Mouse (Mus musculus) telencephalon, adult 2 months (tissue): Measurements from ENCODE around the gene Allc.
A peak's percentile ranks its signal among the peaks of the same experiment; 100 is the strongest.

Experiments
- DNase-seq: peaks from one replicate; pipeline ENCODE4 v3.0.0-alpha.2; 2011; ENCODE audit warnings: low read depth, low spot score

Allc gene

DNA sequence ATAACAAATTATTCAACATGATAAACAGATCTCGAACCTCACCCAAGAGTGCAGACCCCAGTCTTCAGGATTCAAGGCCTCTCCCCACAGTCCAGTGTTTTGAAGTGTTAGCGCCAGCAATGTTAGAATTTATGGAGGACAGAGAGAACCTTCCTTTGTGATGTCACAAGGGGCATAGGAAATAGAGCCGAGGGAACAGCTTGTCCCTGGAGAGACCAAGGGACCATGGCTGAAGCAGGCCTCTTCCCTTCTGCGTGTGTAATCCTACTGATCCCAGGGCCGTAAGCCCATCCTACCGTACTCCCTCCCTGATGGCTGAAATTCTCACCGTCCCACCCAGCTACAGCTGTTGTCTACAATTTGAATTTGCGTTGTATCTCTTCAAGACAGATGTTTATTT lies at the start of gene Allc:
TSS of gene Allc (minus strand) at position 101 of the 400 bp plus-strand sequence.
- DNase-seq, result no peak

DNA sequence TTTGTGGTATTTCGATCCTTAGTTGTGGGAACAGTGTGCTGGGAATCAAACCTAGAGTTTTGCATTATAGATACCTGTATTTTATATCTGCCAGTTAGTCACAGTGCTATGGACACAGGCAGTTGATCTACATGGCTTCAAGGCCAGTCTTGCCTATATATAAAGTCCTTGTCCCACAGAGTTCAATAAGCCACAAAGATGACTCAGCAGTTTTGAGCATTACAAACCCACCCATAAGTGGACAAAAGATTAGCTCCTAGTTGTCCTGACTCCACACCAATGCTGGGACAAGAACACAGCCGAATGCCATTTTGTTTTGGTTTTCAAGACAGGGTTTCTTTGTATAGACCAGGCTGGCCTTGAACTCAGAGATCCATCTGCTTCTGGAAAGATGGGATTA lies 46.1 kb upstream of the Allc start:
- DNase-seq, result no peak

DNA sequence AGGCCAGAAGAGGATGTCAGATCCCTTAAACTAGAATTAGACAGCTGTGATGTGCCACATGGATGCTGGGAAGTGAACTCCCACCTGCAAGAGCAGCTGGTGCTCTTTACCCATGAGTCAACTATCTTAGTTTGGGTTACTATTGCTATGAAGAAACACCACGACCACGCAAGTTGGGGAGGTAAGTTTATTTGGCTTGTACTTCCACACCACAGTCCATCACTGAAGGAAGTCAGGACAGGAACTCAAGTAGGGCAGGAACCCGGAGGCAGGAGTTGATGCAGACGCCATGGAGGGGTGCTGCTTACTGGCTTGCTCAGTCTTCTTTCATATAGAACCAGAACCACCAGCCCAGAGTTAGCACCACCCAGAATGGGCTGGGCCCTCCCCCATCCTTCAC lies 44.8 kb upstream of the Allc start:
- no peak for DNase-seq

DNA sequence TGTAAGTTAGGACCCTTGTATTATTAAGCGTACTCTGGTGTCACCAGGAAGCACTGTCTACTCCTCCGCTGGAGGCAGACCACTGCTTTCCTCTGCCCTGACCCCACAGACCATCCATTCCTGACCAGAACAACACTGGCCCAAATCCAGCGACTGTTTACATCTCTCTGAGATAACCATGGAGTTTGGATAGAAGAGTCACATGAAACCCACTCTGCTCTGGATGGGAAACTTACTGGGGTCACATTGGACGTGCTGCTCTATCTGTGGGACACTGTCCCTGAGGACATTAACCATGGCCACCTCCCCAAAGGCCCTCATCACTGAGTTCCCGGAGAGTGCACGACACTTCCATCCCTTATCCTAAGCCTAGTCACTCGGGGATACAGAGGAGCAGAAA lies 43.1 kb upstream of the Allc start:
- no peak for DNase-seq

DNA sequence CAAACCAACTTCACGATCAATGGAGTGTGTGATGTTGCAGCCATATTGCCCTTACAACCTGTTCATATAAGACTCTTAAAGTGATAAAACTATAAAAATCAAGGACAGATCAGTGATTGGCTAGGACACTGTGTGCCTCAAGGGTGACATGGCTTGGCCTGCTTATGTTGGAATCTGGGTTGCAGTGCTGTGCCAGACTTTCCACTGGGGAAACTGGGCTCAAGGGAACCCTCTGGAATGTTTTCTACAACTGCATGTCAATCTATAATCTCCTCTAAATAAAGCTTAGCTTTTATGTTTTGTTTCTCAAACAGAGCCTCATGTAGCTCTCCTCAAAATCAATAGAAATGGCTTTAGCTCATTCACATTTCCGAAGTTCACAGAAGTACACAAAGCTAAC lies 41.9 kb upstream of the Allc start:
- no peak for DNase-seq

DNA sequence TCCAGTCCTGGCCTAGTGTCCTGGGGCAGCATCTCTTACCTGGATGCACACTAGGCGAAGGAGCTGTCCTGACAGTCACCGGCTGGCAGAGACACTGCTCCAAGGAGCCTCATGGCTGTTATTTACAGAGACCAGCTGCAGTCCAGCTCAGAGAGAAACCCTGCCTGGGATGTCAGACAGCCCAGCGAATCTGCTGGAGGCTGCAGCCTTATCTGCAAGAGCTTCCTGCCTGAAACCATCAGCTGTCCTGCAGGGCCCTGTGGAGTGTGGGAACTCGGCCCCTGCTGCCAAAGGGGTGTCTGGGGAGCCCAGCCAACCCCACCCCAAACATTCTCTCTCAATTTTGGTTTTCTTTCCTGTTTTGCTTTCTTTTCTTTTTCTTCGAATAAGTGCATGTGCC lies 40.9 kb upstream of the Allc start, which contains the start of gene Colec11:
TSS of gene Colec11 (minus strand) at position 183 of the 400 bp plus-strand sequence.
- no peak for DNase-seq

DNA sequence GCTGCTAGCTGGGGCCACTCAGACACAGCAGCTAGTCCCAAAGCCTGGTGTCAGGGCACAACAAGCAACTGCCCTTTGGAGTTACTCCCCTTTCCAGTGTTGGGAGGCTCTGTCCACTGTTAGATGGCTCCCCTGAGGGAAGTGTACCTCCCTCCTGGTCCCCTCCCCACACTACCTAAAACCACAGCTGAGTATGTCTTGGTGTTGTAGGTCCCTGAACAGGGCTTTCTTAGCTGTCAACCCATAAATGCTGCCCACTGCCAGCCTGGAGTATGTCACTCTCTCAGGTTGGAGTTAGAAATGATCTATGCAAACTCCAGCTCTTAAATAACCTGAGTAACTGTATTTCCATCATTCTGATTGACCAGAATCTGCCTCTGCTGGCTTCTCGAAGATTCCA lies 40.3 kb upstream of the Allc start:
- no peak for DNase-seq

DNA sequence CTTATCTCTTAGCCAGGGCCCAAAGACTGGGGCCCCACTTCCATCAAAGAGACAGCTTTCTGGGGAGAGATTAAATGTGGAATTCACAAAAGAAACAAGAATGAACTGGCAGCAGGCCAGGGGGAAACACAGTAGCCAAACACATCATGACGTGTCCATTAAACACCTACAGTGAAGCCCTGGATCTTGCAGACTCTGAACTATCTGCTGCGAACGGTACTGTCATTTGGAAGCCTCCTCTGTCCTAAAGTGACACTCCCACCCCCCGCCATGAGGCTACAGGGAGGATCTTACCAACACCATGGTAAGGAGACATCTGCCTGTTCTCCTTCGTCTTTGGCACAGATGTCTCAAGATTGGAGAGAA lies 39.8 kb upstream of the Allc start:
- DNase-seq, result peak; percentile 70

DNA sequence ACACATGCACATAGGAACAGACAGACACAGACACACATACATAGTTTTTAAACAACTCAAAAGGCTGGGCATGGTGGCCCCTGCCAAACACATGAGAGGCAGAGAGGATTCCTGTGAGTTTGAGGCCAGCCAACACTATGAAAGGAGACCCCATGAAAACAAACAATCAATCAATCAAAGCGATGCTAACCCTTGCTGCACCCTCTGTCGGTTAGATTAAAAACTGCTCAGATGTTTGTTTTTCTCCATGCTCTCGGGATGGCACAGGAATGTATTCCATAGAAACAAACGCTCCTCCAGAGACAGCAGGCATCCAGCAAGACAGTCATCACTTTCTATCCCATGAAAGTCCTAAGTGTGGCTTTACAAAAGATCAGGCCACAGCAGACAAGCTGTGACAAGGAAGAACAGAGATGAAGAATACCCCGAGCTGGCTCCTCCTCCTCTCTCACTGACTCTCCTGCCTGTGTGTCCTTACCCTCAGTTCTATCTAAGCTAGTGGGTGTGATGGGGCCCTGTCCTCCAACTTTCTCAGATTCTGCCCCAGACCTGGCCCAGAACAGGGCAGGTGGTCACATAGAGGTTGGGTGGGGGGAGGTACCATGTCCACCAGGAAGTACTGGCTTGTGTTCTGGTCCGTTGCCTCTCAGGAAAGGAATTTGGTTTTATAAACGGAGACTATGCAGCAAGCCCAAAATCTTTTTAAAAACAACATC lies 39.3 kb upstream of the Allc start:
- no peak for DNase-seq

DNA sequence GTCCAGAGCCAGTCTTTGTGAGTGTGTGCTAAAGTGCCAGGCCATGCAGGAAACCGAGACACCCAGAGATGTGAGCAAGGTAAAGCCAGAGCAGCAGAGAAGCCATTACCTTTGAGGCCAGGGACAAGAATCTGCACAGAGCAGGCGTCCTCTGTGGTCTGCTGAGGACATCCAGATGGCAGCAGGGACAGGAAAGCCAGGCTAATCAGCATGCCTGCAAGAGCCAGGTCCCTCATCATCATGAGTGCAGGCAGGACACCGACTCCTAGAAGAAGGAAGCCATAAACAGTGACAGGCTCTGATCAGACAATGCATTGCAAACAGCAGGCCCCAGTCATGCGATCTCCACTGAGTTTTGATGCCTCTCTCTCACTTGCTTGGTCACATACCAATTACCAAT lies 35.0 kb upstream of the Allc start:
- DNase-seq, result no peak

DNA sequence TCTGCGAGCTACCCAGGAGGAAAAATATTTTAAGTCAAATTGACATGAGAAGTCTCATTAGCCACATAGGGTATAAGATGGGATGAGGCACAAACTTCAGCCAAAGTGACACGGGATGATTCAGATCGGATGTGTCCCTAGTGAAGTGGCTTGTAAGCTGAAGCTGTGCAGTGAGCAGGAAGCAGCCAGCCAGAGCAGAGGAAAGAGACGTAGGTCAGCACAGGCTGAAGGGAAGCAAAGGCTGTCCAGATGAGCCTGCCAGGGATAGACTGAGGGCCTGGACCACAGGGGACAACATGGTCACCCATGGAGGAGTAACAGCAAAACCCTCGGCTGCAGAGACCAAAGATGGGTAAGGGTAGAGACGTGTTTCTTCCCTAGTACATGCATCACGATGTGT lies 32.1 kb upstream of the Allc start:
- DNase-seq, result no peak

DNA sequence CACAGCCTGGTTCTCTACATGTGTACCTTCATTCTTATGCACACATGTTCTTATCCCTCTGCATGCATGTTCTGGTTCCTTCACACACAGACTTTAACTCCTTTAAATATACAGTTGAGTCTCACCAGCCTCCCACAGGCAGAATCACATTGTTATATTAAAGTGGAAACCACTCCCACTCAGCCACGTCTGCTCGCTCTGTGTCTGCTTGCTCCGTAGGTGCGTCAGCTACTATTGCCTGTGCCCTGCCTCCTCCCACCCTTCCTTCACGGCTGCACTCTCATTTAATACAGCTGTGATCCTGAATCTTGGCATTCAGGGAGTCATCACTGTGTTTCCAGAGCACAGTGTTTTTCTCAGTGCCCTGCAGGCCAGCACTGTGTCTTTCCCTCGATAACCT lies 30.1 kb upstream of the Allc start:
- peak; percentile 60 for DNase-seq

DNA sequence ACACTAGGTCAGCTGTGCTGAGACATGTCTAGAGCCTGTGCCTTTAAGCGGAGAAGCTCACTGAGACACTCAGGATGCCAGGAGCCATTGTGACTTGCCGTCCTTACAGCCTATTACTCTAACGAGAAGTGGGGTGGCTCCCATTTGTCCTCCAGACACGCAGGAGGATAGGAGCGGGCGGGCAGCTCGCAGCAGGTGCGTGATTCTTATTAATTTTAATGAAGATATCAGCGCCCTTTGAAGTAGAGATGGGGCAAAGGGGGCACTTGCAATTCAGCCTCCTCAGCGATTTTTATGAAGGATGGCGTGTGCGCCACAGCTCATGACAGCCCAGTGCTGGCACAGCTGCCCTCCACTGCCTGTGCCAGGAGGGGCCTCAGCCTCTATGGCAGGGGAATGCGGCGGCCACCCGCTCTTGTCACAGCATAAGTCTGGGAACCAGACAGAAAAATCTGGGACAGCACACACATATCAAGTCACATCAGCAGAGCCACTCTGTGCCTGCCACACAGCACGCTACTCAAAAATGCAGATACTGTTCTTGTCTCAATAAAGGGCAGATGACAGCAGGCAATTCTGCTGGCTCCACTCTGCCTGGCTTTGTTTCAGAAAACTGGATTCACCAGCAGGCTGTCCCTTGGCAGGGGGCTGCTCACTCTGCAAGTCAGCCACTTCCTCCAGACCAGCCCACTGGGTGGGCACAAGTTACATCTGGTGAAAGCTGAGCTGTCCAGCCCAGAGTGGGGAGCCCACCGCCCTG lies 25.4 kb upstream of the Allc start:
- DNase-seq, result peak; percentile 74

DNA sequence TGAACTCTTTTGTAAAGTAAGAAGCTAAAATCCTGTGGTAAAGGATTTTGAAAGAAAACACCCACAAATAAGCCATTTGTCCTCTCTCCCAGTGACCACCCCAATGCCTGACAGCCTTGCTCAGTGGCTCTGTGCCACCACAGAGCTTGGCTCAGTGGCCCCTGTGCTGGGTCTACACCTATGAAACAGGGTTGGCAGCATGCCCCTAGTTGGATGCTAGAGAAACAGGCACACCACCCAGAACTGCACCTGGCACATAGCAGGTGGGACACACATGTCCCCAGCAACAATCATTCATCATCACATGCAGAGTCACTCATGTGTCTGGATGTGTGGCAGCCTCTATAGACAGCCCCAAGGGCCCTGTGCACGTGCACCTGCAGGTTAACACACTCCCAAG lies 21.2 kb upstream of the Allc start:
- no peak for DNase-seq

DNA sequence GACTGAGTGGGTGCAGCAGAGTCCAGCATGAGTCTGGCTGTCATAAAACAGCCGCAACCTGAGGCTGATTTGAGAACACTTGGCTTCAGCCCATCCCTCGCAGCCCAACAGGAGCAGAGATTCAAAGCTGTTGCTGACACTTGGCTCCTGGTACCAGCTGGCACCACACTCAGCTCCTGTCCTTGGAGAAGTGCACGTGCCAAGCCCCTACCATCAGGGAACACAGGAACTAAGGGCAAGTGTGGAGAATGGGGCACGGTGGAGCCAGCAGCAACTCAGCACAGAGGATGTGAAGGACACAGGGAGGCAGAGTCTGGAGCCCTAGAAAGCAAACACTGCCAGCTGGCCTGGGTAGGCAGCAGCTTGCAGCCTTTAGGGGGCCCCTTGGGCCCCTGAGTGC lies 19.9 kb upstream of the Allc start:
- DNase-seq, result no peak

DNA sequence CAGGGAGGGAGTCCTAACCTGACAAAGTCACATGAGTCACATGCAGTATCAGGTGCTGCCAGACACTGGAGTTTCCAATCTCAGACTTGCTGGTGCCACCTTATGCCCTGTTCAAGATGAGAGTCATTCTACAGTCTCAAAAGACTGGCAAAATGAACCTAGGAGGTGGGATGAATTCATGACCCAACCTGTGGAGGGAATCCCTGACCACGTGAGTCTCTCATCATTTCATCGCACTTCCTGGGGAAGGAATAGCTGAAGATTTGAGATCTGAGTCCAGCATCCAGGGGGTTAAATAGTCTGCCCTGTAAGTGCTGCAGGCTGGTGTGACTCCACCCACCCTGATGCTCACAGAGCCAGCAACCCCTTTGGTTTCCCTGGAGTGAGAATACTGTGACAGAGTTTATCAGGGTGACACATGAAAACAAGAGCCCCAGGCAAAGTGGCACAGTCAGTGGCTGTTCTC lies 16.2 kb upstream of the Allc start:
- no peak for DNase-seq

DNA sequence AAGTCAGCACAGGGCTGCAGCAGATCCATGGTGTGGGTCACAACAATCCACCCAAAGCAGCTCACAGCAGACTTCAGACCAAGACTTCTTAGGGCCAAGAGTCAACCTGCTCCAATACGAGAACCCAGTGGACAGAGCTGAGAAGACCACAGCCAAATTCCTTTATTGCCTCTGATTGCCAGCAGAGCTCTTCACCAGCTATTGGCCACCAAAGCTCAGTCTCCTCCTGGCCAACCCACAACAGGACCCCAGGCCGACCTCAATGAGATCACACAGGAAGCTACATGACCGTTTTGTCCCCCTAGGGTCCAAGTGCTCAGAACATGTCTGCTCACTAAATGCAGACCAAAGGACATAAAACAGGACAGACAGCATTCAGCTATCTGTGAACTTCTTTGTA lies 15.8 kb upstream of the Allc start:
- no peak for DNase-seq

DNA sequence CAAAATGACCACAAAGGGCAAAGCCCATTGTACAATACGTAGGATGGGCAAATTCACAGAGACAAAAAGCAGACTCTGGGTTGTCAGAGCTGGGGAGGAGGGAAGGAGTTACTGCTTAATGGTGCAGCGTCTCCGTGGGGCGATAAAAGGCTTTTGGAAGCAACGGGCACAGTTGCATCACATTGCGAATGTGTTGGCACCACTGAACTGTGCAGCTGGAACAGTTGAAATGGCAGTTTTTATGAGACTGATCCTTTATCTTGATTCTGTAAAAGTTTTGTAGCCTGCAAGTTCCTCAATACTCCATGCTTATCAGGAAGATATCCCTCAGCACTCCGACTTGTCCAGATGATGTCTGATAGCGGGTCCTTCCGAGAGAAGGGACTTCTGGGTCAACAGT lies 15.4 kb upstream of the Allc start:
- no peak for DNase-seq

DNA sequence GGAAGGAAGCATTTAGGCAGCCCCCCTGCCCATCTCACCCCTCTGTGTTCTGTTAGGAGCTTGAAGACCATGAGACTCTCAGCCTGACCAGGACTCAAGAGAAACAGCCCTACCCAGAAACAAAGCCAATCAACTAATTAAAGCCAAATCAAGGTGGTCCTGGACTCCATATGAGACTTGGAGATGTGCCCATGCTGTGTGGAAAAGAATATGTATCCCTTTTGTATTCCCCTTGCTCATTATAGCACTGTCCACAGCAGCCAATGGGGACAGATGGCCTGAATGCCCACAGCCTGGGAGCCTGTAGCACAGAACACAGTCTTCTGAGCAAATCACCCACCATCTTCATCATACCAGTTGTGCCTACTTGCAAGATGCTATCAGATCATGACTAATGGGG lies 14.5 kb upstream of the Allc start:
- DNase-seq, result no peak

DNA sequence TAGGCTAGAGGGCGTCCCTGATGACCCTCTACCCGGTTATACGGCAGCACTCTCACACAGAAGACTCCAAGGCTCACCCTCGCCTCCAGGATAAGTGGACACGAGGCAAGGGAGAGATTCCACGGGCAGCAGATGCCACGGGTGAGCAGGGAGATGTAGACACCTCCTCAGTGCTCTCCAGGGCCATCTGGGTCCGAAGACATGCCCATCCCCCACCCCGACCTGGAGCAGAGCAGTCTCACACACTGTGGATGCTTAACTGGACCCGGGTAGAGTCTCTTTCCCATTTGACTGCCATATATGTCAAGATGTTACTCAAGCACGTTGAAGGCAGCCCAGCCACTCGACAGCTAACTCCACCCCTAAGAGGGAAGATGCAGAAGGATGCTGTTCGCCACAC lies 8.1 kb upstream of the Allc start:
- no peak for DNase-seq

DNA sequence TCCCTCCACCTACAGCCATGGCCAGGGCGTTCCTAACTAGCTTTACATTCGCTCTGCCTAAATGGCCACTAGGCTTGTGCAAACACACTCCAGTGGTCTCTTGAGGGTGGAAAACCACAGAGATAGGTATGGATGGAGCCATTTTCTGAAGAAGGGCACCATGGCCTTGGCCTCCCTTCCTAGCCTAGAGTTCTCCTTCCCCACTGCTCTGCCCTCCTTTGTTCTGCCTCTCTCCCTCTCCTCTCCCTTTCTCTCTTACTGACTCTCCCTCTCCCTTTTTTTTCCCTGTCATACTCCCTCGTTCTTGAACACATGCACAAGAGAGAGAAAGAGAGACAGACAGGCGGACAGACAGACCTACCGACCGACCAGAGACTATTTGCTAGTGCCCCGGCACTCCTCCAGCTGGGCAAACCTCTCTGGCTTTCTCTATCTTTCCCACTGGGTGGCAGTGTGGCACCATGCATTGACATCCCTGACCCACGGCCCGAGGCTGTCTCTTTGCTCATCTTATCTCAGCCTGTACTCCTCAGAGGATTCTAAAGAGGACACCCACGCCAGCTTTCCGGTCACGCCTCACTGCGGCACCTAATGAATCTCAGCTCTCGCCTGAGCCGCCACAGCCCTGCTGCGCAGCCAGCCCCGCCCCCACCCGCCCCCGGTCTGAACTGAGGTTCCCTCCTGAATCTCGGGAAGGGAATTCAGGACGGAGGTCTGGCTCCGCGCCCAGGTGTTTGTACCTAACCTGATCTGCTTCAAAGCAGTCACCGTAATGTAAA lies 7.0 kb upstream of the Allc start:
- peak; percentile 87 for DNase-seq

DNA sequence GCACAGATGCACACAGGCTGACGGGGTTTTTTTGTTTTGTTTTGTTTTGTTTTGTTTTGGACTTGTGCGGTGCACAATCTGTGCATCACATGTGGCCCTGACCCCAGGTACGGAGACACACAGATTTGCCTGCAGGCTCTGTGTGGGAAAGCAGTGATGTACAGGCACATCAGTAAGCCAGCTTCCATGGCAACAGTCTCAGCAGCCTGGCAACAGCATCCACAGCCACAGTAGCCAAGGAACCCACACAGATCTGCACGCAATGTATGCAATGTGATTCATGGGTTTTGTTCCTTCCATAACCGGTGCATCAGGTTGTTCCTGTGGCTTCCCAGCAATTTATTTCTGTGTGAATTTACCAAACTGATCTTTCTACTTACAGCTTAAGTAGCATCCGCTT lies 5.6 kb upstream of the Allc start:
- DNase-seq, result peak; percentile 90

DNA sequence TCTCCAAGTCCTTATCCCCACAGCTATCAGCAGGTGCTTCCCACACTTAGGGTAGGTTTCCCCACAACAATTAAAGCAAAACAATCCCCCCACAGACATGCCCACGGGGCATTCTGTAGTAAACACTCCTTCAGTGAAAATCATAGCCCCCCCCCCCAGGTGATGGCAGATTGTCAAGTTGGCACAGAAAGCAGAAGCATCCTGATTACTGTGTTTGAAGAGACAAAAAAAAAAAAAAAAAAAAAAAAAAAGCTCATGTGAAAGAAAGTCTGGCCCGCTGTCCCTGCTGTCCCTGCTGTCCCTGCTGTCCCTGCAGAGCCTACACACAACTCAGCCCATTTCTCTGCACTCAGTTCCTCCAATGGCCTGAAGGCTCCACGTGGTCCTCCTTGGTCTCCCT lies 1.7 kb upstream of the Allc start:
- no peak for DNase-seq
